Mouse (Mus musculus) forebrain, embryonic 12.5 days (tissue): ENCODE results near the gene Vps53. TPM values are rescaled to one million over a fixed set of nuclear protein-coding genes. Genes with fewer than 3 reads are reported as not detected.

Experiments
- ATAC-seq: fragments of 200-750 bp; cut with Nextera tagmentation; 2 replicates; pipeline ENCODE4 v1.8.0; 2017; ENCODE audit warnings: moderate TSS enrichment; ENCODE audit not compliant: low FRiP score
- H3K27ac ChIP-seq: fragments of 300-500 bp; sonication (generic); 2 replicates; pipeline ENCODE4 v1.5.1; 2016; ENCODE audit warnings: mild to moderate bottlenecking
- H3K27me3 ChIP-seq: fragments of 300-500 bp; sonication (generic); 2 replicates; pipeline ENCODE4 v1.6.1; 2016; ENCODE audit warnings: mild to moderate bottlenecking
- H3K36me3 ChIP-seq: fragments of 300-500 bp; sonication (generic); replicated peaks from 2 replicates; pipeline ENCODE4 v1.6.1; 2016; ENCODE audit warnings: mild to moderate bottlenecking
- H3K4me1 ChIP-seq: fragments of 300-500 bp; sonication (generic); 2 replicates; pipeline ENCODE4 v1.6.1; 2016
- H3K4me2 ChIP-seq: fragments of 300-500 bp; sonication (generic); 2 replicates; pipeline ENCODE4 v1.6.1; 2016; ENCODE audit warnings: mild to moderate bottlenecking, moderate library complexity
- H3K4me3 ChIP-seq: fragments of 300-500 bp; sonication (generic); replicated peaks from 2 replicates; pipeline ENCODE4 v1.5.1; 2016; ENCODE audit warnings: mild to moderate bottlenecking
- H3K9ac ChIP-seq: fragments of 300-500 bp; sonication (generic); 2 replicates; pipeline ENCODE4 v1.6.1; 2016; ENCODE audit warnings: mild to moderate bottlenecking
- H3K9me3 ChIP-seq: fragments of 300-500 bp; sonication (generic); 2 replicates; pipeline ENCODE4 v1.6.1; 2016
- WGBS: fragments of 180-500 bp; shearing (Covaris S2); methylation state at CpG from one replicate; pipeline ENCODE4 v1.1.7; 2016; 5-methylcytosine and 5-hydroxymethylcytosine counted together
- polyA plus RNA-seq: library from polyadenylated mRNA; unstranded; fragments of >200 nt; fragmentation: Nextera tagmentation; extraction: Ambion mirVana; gene quantifications from 2 replicates; pipeline ENCODE4 v1.2.1, GENCODE M21; 2016

Vps53 gene
- polyA plus RNA-seq, 1 experiment from 2014 or later: 51.9 TPM

DNA sequence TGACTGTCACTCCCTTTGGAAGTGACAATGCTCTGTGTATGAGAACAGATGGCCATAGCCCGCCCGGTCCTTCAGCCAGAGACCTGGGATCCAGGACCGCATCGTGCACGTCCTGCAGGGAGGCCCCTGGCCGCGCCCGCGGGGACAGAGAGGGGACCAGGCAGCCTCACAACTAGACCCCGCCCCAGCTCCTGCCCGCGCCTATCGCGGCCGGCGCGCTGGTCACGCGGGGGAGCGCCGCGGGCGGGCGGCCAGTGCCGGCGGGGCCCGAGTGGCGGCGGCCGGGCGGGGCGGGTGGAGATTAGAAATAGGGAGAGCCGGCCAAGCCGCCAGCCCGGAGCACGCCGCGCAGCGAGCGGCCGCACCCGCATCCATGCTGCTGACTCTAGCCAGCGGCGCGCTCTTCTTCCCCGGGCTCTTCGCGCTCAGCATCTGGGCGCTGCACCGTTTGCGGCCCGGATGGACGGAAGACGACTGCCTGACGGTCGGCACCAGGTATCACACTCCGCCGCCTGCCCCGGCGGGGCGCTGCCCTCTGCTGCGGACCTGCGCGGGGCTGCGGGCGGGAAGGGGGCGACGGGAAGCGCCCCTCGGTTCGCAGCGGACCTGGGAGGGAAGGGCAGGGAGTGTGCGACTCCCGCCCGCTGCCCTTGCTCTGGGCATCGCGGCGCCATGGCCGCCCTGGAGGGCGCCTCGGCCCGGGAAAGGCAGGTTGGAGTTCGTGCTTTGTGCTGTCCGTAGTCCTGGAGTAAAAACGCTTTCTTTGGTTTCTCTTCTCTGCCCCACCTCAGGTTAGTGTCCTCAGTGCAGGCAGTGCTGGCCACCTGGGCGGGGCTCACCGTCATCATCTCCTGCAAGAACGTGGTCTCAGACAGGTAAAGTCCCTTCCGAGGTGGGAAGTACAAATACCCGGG is 22.6 kb upstream of the Vps53 start:
- WGBS: under 1% methylated on average over 90 of the region's 90 CpGs
- Histone ChIP-seq H3K36me3 (peaks cover 20% of the 10 kb centered on the region), H3K27ac (peak overlapping the region; percentile 82), H3K27me3 (peaks cover 9% of the 10 kb centered on the region; the same call in 1 of the 2 replicates), H3K9ac (peak overlapping the region; percentile 96), H3K9me3 (no peaks in the 10 kb centered on the region), H3K4me2 (peak overlapping the region; percentile 80), H3K4me3 (peak overlapping the region; percentile 88), H3K4me1 (peaks cover 16% of the 10 kb centered on the region)
- ATAC-seq: peak; percentile 99

DNA sequence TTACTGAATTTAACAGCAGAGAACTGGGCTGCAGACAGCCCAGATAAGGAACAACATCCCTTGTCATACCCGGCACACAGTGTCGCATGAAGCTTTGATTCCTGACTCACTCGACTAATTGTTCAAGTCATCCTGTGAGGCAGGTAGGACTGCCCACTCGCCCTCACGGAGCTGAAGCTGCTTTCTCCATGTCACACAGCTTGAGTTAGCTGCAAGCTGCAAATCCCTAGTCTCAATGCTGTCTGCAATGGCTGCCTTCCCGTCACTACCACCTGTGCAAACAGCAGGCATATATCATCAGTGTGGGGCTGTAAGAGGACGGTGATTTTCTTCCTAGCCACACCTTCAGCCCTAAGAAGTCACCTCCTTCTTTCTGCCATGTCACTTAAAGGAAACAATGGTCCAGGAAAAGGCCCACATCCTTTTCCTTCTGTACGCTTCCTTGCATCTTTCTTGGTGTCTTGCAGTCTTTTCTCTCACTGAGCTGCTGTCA is 17.6 kb upstream of the Vps53 start:
- H3K36me3 ChIP-seq: no peaks in the 10 kb centered on the region
- no peaks in the 10 kb centered on the region for H3K9me3 ChIP-seq
- ATAC-seq: no peak
- no peak overlapping the region for H3K4me2 ChIP-seq
- H3K4me3 ChIP-seq: no peak overlapping the region
- no peak overlapping the region for H3K27ac ChIP-seq
- peaks cover 9% of the 10 kb centered on the region; the same call in 1 of the 2 replicates for H3K27me3 ChIP-seq
- WGBS: 52% methylated on average over 8 of the region's 8 CpGs
- peaks cover 7% of the 10 kb centered on the region for H3K4me1 ChIP-seq
- no peak overlapping the region for H3K9ac ChIP-seq

DNA sequence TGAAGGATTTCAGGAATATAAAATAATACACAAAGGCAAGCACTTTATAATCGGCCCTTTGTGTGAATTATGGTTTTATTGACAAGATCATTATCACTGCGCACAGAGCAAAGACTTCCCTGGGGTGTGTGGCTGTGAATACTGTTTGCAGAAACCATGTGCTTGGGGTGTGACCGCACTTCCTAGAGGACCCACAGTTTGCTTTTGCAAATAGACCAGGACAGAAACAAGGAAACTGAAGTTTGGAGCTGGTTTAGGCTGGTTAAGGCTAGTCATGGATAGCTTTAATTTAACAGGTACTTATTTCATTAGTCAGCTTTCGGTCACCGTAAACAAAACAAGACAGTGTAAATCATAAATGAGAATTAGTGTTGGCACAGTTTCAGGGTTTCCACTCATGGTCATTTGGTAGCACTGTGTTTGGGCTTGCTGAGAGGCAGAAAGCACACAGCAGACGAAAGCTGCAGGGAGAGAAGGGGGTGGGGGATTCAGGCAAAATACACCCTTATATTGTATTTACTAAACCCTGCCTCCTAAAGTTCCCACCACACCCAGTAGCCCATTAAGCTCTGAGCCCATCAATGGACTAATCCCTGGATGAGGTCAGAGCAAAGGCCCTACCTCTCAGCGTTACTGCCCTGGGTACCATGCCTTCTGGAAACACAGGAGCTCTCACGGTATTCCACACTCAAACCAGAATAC is 17.0 kb upstream of the Vps53 start:
- H3K9me3 ChIP-seq: no peaks in the 10 kb centered on the region
- WGBS: 58% methylated on average over 8 of the region's 8 CpGs
- no peak overlapping the region for H3K9ac ChIP-seq
- H3K36me3 ChIP-seq: no peaks in the 10 kb centered on the region
- H3K27ac ChIP-seq: no peak overlapping the region
- no peak for ATAC-seq
- H3K4me2 ChIP-seq: no peak overlapping the region
- no peak overlapping the region for H3K4me3 ChIP-seq
- peaks cover 4% of the 10 kb centered on the region for H3K4me1 ChIP-seq
- H3K27me3 ChIP-seq: peaks cover 9% of the 10 kb centered on the region; the same call in 1 of the 2 replicates

DNA sequence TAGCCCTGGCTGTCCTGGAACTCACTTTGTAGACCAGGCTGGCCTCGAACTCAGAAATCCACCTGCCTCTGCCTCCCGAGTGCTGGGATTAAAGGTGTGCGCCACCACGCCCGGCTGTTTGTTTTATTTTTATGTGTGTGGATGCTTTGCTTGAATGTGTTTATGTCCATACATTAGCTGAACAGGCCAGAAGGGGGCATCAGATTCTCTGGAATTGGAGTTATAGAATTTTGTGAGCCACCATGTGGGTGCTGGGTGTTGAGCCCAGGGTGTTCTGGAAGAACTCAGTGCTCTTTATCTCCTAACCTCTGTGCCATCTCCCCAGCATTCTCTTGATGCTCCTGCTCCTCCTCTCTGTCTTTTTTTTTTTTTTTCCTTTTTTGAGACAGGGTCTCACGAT is 7.5 kb upstream of the Vps53 start:
- Histone ChIP-seq H3K27me3 (no peaks in the 10 kb centered on the region), H3K4me1 (no peaks in the 10 kb centered on the region), H3K27ac (no peak overlapping the region), H3K9me3 (no peaks in the 10 kb centered on the region), H3K4me2 (no peak overlapping the region), H3K36me3 (no peaks in the 10 kb centered on the region), H3K4me3 (no peak overlapping the region), H3K9ac (no peak overlapping the region)
- ATAC-seq: no peak
- WGBS: 84% methylated on average over 6 of the region's 6 CpGs

DNA sequence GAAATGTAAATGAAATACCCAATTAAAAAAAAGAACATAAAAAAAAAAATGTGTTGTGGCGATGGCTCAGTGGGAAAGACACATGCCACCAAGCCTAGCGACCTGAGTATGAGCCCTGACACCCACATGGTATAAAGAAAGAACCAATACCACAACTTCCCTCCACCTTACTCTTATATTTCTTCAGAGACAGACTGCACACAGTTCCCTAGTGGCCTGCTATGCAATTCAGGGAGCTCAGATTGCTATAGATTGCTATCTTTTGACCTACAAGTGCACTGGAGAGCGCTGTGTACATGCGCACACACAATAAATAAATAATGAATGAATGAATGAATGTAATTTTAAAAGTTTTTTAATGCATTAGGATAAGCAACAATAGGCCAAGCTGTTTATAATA is 4.3 kb upstream of the Vps53 start:
- H3K4me3 ChIP-seq: no peak overlapping the region
- H3K9me3 ChIP-seq: no peaks in the 10 kb centered on the region
- no peaks in the 10 kb centered on the region for H3K36me3 ChIP-seq
- H3K9ac ChIP-seq: no peak overlapping the region
- no peak overlapping the region for H3K4me2 ChIP-seq
- peaks cover 7% of the 10 kb centered on the region for H3K4me1 ChIP-seq
- H3K27ac ChIP-seq: no peak overlapping the region
- no peak for ATAC-seq
- 86% methylated on average over 4 of the region's 4 CpGs for WGBS
- H3K27me3 ChIP-seq: no peaks in the 10 kb centered on the region

DNA sequence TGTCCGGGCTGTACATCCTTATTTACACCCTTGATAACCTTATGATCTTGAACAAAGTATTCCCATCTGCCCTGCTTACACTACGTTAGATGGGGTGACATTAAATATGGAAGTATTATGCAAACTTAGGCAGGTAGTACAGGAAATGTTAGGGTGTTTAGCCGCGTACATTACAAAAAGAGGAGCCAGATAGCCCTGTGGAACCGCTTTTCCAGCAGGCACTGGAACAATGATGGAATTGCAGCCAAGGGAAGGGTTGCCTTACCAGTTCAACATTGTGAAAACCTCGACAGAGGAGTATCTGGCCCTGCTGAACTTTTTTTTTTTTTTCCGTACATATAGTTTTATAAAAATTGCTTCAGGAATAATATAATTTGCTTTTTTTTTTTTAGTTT is 696 bp upstream of the Vps53 start:
- WGBS: 22% methylated on average over 7 of the region's 7 CpGs
- Histone ChIP-seq H3K4me3 (peak overlapping the region; percentile 89), H3K36me3 (0 out of 2 replicates have a peak, but pooled peaks cover 5% of the 10 kb centered on the region), H3K27me3 (no peaks in the 10 kb centered on the region), H3K27ac (no peak overlapping the region), H3K4me1 (peaks cover 14% of the 10 kb centered on the region), H3K9ac (peak overlapping the region; percentile 74), H3K4me2 (peak overlapping the region; percentile 95), H3K9me3 (no peaks in the 10 kb centered on the region)
- no peak for ATAC-seq

DNA sequence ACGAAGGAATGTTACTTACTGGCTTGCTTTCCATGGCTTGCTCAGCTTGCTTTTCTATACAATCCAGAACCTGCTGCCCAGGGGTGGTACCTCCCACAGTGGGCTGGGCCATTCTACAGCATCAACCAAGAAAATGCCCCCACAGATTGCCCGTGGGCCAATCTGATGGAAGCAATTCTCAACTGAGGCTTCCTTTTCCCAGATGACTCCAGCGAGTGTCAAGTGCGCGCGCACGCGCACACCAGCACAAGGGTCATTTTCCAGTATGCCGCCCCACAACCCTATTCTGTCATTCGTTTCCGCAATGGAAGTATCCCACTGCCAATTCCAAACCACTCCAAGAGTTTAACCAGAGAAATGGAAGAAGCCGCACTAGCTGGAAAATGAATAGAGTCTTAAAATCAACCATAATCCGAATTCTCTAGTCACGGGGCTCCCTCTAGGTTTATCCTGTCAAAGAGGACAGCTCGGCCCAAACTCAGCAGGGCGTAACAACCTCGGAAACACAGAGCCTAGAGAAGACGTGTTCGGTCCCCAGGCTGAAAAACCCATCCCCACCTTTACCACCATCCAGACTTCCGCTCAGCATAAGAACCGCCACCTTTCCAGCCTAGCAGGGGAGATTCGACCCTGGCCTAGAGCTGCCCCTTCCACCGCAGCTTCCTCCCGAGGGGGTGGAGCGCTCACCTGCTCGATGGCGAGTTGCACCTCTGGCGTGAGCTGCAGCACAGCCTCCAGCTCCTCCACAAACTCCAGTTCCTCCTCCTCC is 537 bp downstream of the Vps53 start:
- WGBS: 3% methylated on average over 28 of the region's 28 CpGs
- H3K27ac ChIP-seq: peak overlapping the region; percentile 77

DNA sequence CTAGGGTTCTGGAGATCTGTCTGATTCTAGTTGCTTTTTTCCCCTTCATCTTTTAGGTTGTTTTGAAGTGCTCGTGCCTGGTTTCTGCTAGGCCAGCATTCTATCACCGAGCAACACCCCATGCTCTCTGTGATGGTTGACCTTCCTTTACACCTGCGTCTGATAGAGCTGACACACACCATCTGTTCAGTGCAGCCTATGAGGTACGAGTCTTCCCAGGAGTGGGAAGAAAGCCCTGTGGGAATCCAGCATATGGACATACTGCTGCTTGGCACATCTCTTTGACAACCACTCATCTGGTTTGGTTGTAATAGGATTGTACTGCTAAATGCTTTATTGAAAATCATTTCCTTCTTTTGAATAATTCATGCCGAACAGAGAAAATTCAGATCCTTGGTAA is 9.2 kb downstream of the Vps53 start:
- ATAC-seq: peak; percentile 58; the same call in 1 of the 2 replicates
- H3K36me3 ChIP-seq: peaks cover 20% of the 10 kb centered on the region
- peaks cover 4% of the 10 kb centered on the region; the same call in 1 of the 2 replicates for H3K4me1 ChIP-seq
- H3K9ac ChIP-seq: no peak overlapping the region
- H3K9me3 ChIP-seq: no peaks in the 10 kb centered on the region
- 72% methylated on average over 5 of the region's 5 CpGs for WGBS
- H3K4me2 ChIP-seq: no peak overlapping the region
- no peak overlapping the region for H3K27ac ChIP-seq
- no peak overlapping the region for H3K4me3 ChIP-seq
- H3K27me3 ChIP-seq: no peaks in the 10 kb centered on the region

More for the DNA sequence above, 537 bp downstream of the Vps53 start:
- peak overlapping the region; percentile 74 for H3K9ac ChIP-seq
- no peaks in the 10 kb centered on the region for H3K27me3 ChIP-seq
- H3K4me3 ChIP-seq: peak overlapping the region; percentile 89
- peak overlapping the region; percentile 95 for H3K4me2 ChIP-seq
- peaks cover 7% of the 10 kb centered on the region for H3K36me3 ChIP-seq
- H3K9me3 ChIP-seq: no peaks in the 10 kb centered on the region
- peak; percentile 86 for ATAC-seq
- H3K4me1 ChIP-seq: peaks cover 14% of the 10 kb centered on the region

DNA sequence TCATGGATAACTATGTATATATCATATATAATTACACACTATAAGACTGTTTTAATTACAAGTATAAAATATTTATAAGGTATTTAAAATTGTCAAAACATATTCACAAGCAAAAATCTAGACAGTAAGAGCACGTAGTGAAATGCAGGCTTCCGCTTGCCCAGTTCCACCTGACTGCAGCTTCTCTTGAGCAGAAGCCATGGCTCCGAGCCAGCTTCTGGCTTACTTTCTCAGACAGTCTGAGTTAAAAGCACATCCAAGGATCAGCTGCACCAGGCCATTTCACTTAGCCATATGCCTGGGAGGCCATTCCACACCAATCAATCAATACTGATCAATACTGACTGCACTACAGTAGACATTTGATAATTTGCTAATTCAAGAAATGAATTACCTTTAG is 10.5 kb downstream of the Vps53 start:
- Histone ChIP-seq H3K27me3 (no peaks in the 10 kb centered on the region), H3K27ac (no peak overlapping the region), H3K4me1 (peaks cover 4% of the 10 kb centered on the region; the same call in 1 of the 2 replicates), H3K9me3 (no peaks in the 10 kb centered on the region), H3K36me3 (peaks cover 20% of the 10 kb centered on the region), H3K9ac (no peak overlapping the region), H3K4me3 (no peak overlapping the region), H3K4me2 (no peak overlapping the region)
- WGBS: 87% methylated on average over 3 of the region's 3 CpGs
- no peak for ATAC-seq

DNA sequence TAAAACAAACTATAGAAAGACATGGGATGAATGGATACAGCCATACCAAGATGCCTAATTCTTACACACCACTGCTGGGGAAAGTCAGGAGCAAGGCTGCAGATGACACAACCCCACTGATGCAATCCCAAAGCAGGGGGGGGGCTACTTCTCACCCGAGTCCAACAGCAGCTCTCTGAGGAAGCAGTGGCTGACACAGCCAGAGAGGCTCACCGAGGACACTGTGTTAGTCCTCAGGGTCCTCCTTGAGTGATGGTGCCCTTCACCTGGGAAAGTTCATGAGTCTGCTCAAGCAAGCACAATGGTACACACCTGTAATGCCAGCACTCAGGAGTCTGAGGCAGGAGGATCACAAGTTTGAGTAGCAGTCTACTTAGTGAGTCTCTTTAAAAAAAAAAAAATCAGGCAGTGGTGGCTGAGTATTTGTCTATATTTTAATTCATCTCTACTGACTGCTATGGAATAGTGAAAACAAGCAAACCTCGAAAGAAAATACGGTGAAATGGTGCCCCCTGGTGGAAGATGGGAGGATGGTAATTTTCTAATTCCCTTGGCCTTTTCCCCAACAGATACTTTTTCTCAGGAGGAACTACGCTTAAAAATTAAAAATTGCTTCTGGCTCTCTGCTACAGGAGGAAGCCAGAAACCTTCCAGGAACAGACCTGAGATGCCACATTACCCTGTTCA is 12.2 kb downstream of the Vps53 start:
- Histone ChIP-seq H3K4me3 (no peak overlapping the region), H3K36me3 (peaks cover 20% of the 10 kb centered on the region), H3K9me3 (no peaks in the 10 kb centered on the region), H3K9ac (no peak overlapping the region), H3K27ac (no peak overlapping the region), H3K4me1 (peaks cover 4% of the 10 kb centered on the region; the same call in 1 of the 2 replicates), H3K4me2 (no peak overlapping the region), H3K27me3 (no peaks in the 10 kb centered on the region)
- 40% methylated on average over 5 of the region's 5 CpGs for WGBS
- no peak for ATAC-seq

DNA sequence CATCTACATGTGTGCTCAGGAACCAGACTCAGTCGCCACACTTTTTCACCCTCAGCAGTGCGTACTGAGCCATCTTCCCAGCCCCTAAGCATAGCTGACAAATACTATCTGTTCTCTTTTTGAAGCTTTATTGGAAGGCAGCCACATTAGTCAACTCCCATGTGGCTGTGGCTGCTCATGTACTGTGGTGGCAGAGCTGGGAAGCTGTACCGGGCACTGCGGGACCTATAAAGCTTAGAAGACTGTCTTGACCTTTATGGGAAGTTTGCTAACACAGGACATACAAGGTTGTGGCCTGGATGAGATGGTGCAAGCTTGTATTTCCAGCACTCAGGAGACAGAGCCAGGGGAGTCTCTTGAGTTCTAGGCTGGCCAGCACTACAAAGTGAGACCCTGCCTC is 12.8 kb downstream of the Vps53 start:
- no peak overlapping the region for H3K27ac ChIP-seq
- WGBS: 93% methylated on average over 4 of the region's 4 CpGs

More for the DNA sequence above, 12.8 kb downstream of the Vps53 start:
- no peak for ATAC-seq
- Histone ChIP-seq H3K4me1 (peaks cover 4% of the 10 kb centered on the region; the same call in 1 of the 2 replicates), H3K36me3 (peaks cover 16% of the 10 kb centered on the region; the same call in 1 of the 2 replicates), H3K27me3 (no peaks in the 10 kb centered on the region), H3K4me3 (no peak overlapping the region), H3K4me2 (no peak overlapping the region), H3K9me3 (no peaks in the 10 kb centered on the region), H3K9ac (no peak overlapping the region)
